Mouse (Mus musculus) intestine, postnatal 0 days (tissue): ENCODE data around the gene Tbl2. TPM values are rescaled to one million over a fixed set of nuclear protein-coding genes. Genes with fewer than 3 reads are reported as not detected.

Experiments used
- ATAC-seq: fragments of 200-750 bp; cut with Nextera tagmentation; 2 replicates; pipeline ENCODE4 v1.8.0; 2017; ENCODE audit warnings: mild to moderate bottlenecking, moderate TSS enrichment, moderate library complexity
- H3K27ac ChIP-seq: fragments of 300-500 bp; sonication (generic); 2 replicates; pipeline ENCODE4 v1.5.1; 2014; ENCODE audit warnings: mild to moderate bottlenecking, low read depth, low read length, moderate library complexity
- H3K27me3 ChIP-seq: fragments of 300-500 bp; sonication (generic); replicated peaks from 2 replicates; pipeline ENCODE4 v1.6.1; 2014; ENCODE audit warnings: low read length, mixed read lengths; ENCODE audit not compliant: control insufficient read depth, insufficient read depth
- H3K36me3 ChIP-seq: fragments of 300-500 bp; sonication (generic); 2 replicates; pipeline ENCODE4 v1.6.1; 2014; ENCODE audit warnings: mild to moderate bottlenecking, moderate library complexity; ENCODE audit not compliant: control insufficient read depth, insufficient read depth
- H3K4me1 ChIP-seq: fragments of 300-500 bp; sonication (generic); replicated peaks from 2 replicates; pipeline ENCODE4 v1.6.1; 2014; ENCODE audit warnings: antibody characterized with exemption, low read length, mixed read lengths; ENCODE audit not compliant: control insufficient read depth, insufficient read depth
- H3K4me2 ChIP-seq: fragments of 300-500 bp; sonication (generic); replicated peaks from 2 replicates; pipeline ENCODE4 v1.6.1; 2014; ENCODE audit warnings: low read depth, mild to moderate bottlenecking, moderate library complexity
- H3K4me3 ChIP-seq: fragments of 300-500 bp; sonication (generic); 2 replicates; pipeline ENCODE4 v1.5.1; 2014; ENCODE audit warnings: low read depth, low read length
- H3K9ac ChIP-seq: fragments of 300-500 bp; sonication (generic); 2 replicates; pipeline ENCODE4 v1.6.1; 2014; ENCODE audit warnings: mild to moderate bottlenecking, low read depth, low read length
- H3K9me3 ChIP-seq: fragments of 300-500 bp; sonication (generic); 2 replicates; pipeline ENCODE4 v1.6.1; 2016; ENCODE audit warnings: mixed run types; ENCODE audit not compliant: control insufficient read depth
- CTCF ChIP-seq: sonication (generic); IDR thresholded peaks from 2 replicates; pipeline ENCODE4 v1.5.1; 2016; ENCODE audit warnings: low read depth, mild to moderate bottlenecking, control low read depth, antibody characterized with exemption, moderate library complexity
- WGBS: fragments of 180-500 bp; shearing (Covaris S2); extraction: QIAGEN DNeasy Blood & Tissue Kit; methylation state at CpG from one replicate; pipeline ENCODE4 v1.1.7; 2014; 5-methylcytosine and 5-hydroxymethylcytosine counted together
- polyA plus RNA-seq: library from polyadenylated mRNA; unstranded; fragments of >200 nt; fragmentation: Nextera tagmentation; extraction: Ambion mirVana; gene quantifications from 2 replicates; pipeline ENCODE4 v1.2.1, GENCODE M21; 2015

The Tbl2 gene
- polyA plus RNA-seq, 1 experiment from 2014 or later: 17.7 TPM

DNA sequence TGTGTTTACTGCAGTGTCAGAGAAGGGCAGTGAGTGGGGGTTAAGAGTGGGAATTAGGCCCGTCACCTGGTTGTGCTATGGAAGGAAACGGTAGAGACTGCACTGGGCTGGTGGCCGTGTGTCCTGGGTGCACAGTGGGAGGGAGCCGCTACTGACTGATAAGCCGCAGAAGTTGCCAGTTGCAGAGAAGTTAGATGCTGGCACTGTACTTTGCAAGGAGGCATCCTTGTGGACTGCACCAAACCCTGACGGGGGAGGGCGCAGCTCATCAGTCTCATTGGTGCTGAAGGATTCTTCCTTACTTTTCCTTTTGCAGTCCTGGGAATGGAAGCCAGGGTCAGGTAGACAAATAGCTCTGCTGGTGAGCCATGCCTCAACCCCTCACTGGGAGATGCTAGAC, 12.2 kb downstream of the Tbl2 start:
- ATAC-seq: no peak
- Histone ChIP-seq H3K36me3 (peaks cover 58% of the 10 kb centered on the region), H3K27me3 (no peaks in the 10 kb centered on the region), H3K4me3 (no peak overlapping the region), H3K9me3 (no peaks in the 10 kb centered on the region), H3K27ac (no peak overlapping the region), H3K4me1 (no peaks in the 10 kb centered on the region), H3K4me2 (no peak overlapping the region), H3K9ac (no peak overlapping the region)
- no peak for TF ChIP-seq CTCF
- WGBS: 85% methylated on average over 7 of the region's 7 CpGs

DNA sequence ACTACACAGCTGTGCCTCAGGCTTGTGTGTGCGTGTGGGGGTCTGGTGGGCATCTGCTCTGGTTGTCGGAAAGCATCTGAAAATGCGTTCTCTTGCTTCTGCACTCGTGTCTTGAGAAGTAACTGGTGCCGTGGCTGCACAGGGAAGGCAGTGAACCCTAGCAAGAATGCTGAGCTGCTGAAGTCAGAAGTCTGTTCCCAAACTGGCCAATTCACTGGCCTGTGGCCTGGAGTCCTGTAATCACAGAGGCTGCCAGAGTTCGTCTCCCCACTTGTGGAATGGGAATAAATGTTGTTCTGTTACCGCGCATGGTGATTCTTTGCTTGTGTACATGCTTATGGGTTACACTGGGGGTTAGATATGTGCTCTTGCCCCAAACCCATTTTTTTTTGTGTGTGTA, 12.9 kb downstream of the Tbl2 start:
- H3K9me3 ChIP-seq: no peaks in the 10 kb centered on the region
- H3K4me3 ChIP-seq: no peak overlapping the region
- H3K4me1 ChIP-seq: no peaks in the 10 kb centered on the region
- no peak overlapping the region for H3K9ac ChIP-seq
- no peak for TF ChIP-seq CTCF
- H3K27ac ChIP-seq: no peak overlapping the region
- H3K4me2 ChIP-seq: no peak overlapping the region
- peaks cover 51% of the 10 kb centered on the region for H3K36me3 ChIP-seq
- ATAC-seq: no peak
- no peaks in the 10 kb centered on the region for H3K27me3 ChIP-seq
- 92% methylated on average over 8 of the region's 8 CpGs for WGBS

GRCm38 (mm10) chr5:135162821-135163220, 13.4 kb downstream of the Tbl2 start:
- no peak; the same call in 1 of the 2 replicates for ATAC-seq
- H3K9me3 ChIP-seq: no peaks in the 10 kb centered on the region
- H3K27ac ChIP-seq: no peak overlapping the region
- 56% methylated on average over 6 of the region's 6 CpGs for WGBS
- no peak for TF ChIP-seq CTCF
- no peak overlapping the region for H3K9ac ChIP-seq
- peaks cover 47% of the 10 kb centered on the region for H3K36me3 ChIP-seq
- no peak overlapping the region for H3K4me2 ChIP-seq
- no peak overlapping the region for H3K4me3 ChIP-seq
- no peaks in the 10 kb centered on the region for H3K27me3 ChIP-seq
- H3K4me1 ChIP-seq: no peaks in the 10 kb centered on the region

DNA sequence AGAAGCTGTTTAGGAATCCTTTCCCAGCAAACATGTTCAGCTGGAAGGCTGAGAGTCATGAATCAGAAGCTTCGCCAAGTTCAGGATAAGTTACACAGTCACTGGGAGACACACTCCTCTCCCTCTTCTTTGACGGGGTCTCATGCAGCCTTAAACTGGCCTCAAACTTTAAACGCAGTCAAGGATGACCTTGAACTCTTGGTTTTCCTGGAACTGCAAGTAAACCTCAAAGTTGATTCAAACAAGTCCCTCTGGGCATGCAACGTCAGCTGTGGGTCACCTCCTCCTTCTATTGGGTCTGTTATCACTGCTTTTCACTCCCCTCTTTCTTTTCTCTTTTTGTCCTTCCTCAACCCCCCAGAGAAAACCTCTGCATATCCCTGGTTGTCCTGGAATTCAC, 17.5 kb downstream of the Tbl2 start:
- Histone ChIP-seq H3K9me3 (no peaks in the 10 kb centered on the region), H3K36me3 (peaks cover 19% of the 10 kb centered on the region), H3K27ac (no peak overlapping the region), H3K27me3 (no peaks in the 10 kb centered on the region), H3K4me3 (no peak overlapping the region), H3K9ac (no peak overlapping the region), H3K4me2 (no peak overlapping the region), H3K4me1 (no peaks in the 10 kb centered on the region)
- no peak for TF ChIP-seq CTCF
- ATAC-seq: no peak
- WGBS: 70% methylated on average over 4 of the region's 4 CpGs

- Histone ChIP-seq H3K4me1 (no peaks in the 10 kb centered on the region), H3K9me3 (no peaks in the 10 kb centered on the region), H3K36me3 (peaks cover 19% of the 10 kb centered on the region), H3K27ac (no peak overlapping the region), H3K9ac (no peak overlapping the region), H3K27me3 (no peaks in the 10 kb centered on the region), H3K4me3 (no peak overlapping the region), H3K4me2 (no peak overlapping the region)
- 90% methylated on average over 4 of the region's 4 CpGs for WGBS
- ATAC-seq: no peak
- TF ChIP-seq CTCF: no peak
Measured at GRCm38 (mm10) chr5:135167469-135167868, 18.0 kb downstream of the Tbl2 start.

DNA sequence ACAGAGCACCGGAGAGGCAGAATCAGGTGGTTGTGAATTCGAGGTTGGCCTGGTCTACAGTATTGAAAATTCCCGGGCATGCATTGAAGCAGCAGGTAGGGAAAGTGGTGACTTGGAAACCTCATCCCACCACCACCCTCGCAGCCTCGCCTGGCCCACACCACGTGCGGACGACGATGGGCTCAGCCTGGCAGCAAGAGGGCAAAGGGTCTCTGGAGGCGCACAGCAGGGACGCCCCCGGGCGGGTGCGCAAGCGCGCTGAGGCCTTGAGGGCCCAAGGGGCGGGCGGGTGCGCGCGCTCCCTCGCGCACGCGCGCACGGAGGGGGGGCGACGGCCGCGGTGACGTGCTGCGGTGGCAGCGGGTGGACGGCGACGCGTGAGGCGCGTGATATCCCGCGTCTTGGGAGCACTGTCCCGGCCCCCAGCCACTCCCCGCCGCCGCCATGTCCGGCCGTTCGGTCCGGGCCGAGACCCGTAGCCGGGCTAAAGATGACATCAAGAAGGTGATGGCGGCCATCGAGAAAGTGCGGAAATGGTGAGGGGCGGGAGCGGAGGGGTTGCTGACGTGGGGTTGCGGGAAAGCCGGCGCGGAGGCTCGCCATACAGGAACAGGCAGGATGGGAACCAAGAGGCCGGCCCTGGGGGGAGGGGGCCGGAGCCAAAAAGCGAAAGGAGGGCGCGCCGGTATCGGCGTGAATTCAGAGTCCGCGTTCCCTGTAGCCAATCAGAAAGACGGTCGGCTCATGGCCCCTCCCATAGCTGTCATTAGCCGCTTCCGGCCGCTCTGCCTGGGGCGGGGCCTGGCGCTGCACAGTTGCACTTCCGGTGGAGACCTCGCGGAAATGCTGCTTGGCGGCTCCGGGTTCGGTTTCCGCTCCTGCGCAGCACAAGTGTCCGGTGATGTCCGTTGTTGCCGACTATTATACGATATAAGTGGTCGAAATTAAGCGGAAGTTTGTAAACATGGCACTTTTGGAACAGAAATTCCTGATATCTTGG, 18.9 kb downstream of the Tbl2 start, which contains the start of gene Bcl7b:
Gene Bcl7b, plus strand, starts transcription at position 221 of the 1,000 bp plus-strand sequence.
- peak; percentile 96 for ATAC-seq
- peaks cover 24% of the 10 kb centered on the region for H3K36me3 ChIP-seq
- WGBS: 2% methylated on average over 88 of the region's 95 CpGs
- H3K27ac ChIP-seq: peak within 1 kb of the TSS; percentile 99
- no peaks in the 10 kb centered on the region for H3K27me3 ChIP-seq
- H3K4me1 ChIP-seq: no peaks in the 10 kb centered on the region
- H3K4me3 ChIP-seq: peak within 1 kb of the TSS; percentile 76
- TF ChIP-seq CTCF: 0 out of 2 replicates have a peak, but pooled peaks have one; percentile 30
- peak within 1 kb of the TSS; percentile 74 for H3K4me2 ChIP-seq
- H3K9ac ChIP-seq: peak within 1 kb of the TSS; percentile 91
- no peaks in the 10 kb centered on the region for H3K9me3 ChIP-seq
